Mouse (Mus musculus) myocyte (in vitro differentiated cells): Measurements from ENCODE around the gene Cldn22.

Source experiments
- CEBPB ChIP-seq: IDR thresholded peaks from 2 replicates; pipeline ENCODE4 v1.6.1; 2011; ENCODE audit warnings: mild to moderate bottlenecking, moderate library complexity; ENCODE audit not compliant: poor library complexity, insufficient read depth, severe bottlenecking
- E2F4 ChIP-seq: IDR thresholded peaks from one replicate; pipeline ENCODE4 v1.6.1; 2011; ENCODE audit warnings: mild to moderate bottlenecking, control low read depth, moderate library complexity; ENCODE audit not compliant: insufficient read depth
- MAX ChIP-seq: IDR thresholded peaks from one replicate; pipeline ENCODE4 v1.6.1; 2011; ENCODE audit warnings: low read depth, mild to moderate bottlenecking, control low read depth
- MYOD1 ChIP-seq, 3 experiments: IDR thresholded peaks; one replicate each; pipeline ENCODE4 v1.6.1; 2011; ENCODE audit warnings: control low read depth in 2 of 3, low read depth in 2 of 3, mild to moderate bottlenecking in 2 of 3, moderate library complexity in 1 of 3; ENCODE audit not compliant: insufficient read length in 2 of 3, control insufficient read depth in 1 of 3
- MYOG ChIP-seq, 3 experiments: IDR thresholded peaks; one replicate each; pipeline ENCODE4 v1.6.1; 2011; ENCODE audit warnings: control low read depth in 2 of 3, low read depth in 2 of 3, mild to moderate bottlenecking in 2 of 3; ENCODE audit not compliant: insufficient read length in 2 of 3, control insufficient read depth in 1 of 3, insufficient read depth in 1 of 3
- POLR2A ChIP-seq: IDR thresholded peaks from one replicate; pipeline ENCODE4 v1.6.1; 2011; ENCODE audit warnings: low read depth, mild to moderate bottlenecking, control low read depth, moderate library complexity; ENCODE audit not compliant: insufficient read length
- POLR2AphosphoS2 ChIP-seq: IDR thresholded peaks from one replicate; pipeline ENCODE4 v1.6.1; 2011; ENCODE audit warnings: low read depth, control low read depth; ENCODE audit not compliant: insufficient read length
- REST ChIP-seq: IDR thresholded peaks from one replicate; pipeline ENCODE4 v1.6.1; 2011; ENCODE audit warnings: mild to moderate bottlenecking, control low read depth, moderate library complexity; ENCODE audit not compliant: insufficient read depth, insufficient read length
- SRF ChIP-seq: IDR thresholded peaks from one replicate; pipeline ENCODE4 v1.6.1; 2011; ENCODE audit warnings: low read depth; ENCODE audit not compliant: control insufficient read depth, insufficient read length
- TCF12 ChIP-seq: IDR thresholded peaks from one replicate; pipeline ENCODE4 v1.6.1; 2011; ENCODE audit warnings: mild to moderate bottlenecking, control low read depth; ENCODE audit not compliant: poor library complexity, insufficient read depth, severe bottlenecking
- TCF3 ChIP-seq: IDR thresholded peaks from one replicate; pipeline ENCODE4 v1.6.1; 2011; ENCODE audit warnings: low read depth, control low read depth; ENCODE audit not compliant: insufficient read length
- USF1 ChIP-seq: IDR thresholded peaks from one replicate; pipeline ENCODE4 v1.6.1; 2011; ENCODE audit warnings: low read depth, mild to moderate bottlenecking, control low read depth, moderate library complexity

DNA sequence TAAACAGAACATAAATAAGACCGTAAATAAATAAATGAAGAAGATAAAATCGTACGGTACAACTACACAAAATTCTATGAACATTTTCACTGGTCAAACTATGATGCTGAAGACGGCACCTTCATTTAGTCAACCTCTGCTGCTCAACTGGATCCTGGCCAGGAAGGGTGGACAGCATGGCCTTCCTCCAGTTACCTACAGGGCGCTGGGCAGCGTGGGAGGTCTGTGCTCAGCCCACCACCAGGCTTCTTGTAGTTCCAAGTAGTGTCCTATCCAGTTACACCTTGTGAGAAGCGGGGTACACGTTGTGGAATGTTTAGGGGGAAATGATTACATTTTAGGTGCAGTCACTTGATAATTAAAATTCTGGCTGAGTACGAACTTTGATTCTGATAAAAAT, 2.6 kb downstream of the Cldn22 start:
- TF ChIP-seq POLR2A (no peak), E2F4 (no peak), REST (no peak), TCF12 (no peak), USF1 (no peak), TCF3 (no peak), CEBPB (no peak), MYOG (IDR thresholded peaks at IDR 0.05; ENCODE audit: control insufficient read depth in 1 of 3, insufficient read depth in 1 of 3, insufficient read length in 2 of 3, low read depth in 2 of 3) (no peak), POLR2AphosphoS2 (no peak), MAX (no peak), SRF (no peak), MYOD1 (IDR thresholded peaks at IDR 0.05; ENCODE audit: control insufficient read depth in 1 of 3, insufficient read length in 2 of 3, low read depth in 2 of 3) (no peak)
